Mouse (Mus musculus): ENCODE data around the gene A4gnt. TPM values are rescaled to one million over a fixed set of nuclear protein-coding genes. Genes with fewer than 3 reads are reported as not detected.

A4gnt gene
- total and polyA plus RNA-seq, 3 experiments: 0.04 TPM; not detected in 2

- peak within 1 kb of the TSS; percentile 84 for H3K9ac ChIP-seq (ENCODE audit: control insufficient read depth, low read depth, low read length, poor library complexity, severe bottlenecking)
- TF ChIP-seq TCF12 (IDR thresholded peaks at IDR 0.05; ENCODE audit: low read depth, low read length): no peak; the same call in 1 of the 2 replicates
- peak; percentile 84 for TF ChIP-seq HCFC1 (IDR thresholded peaks at IDR 0.05; ENCODE audit: low read depth, low read length)
- peak; percentile 2; the same call in 1 of the 2 replicates for TF ChIP-seq KAT2A (conservative IDR thresholded peaks at IDR 0.05; ENCODE audit: low read depth, low read length)
- peak; percentile 63; the same call in 1 of the 2 replicates for TF ChIP-seq E2F4 (IDR thresholded peaks at IDR 0.05; ENCODE audit: borderline replicate concordance, low read depth, low read length)
- TF ChIP-seq POLR2AphosphoS2 (IDR thresholded peaks at IDR 0.05; ENCODE audit: low read length): peak; percentile 92
- peak; percentile 85; the same call in 1 of the 2 replicates for TF ChIP-seq ZMIZ1 (IDR thresholded peaks at IDR 0.05; ENCODE audit: low read depth, low read length)
- 0 out of 2 replicates have a peak, but pooled peaks have one; percentile 23 for TF ChIP-seq CHD1 (IDR thresholded peaks at IDR 0.05; ENCODE audit: low read depth, low read length)
- peak; percentile 92 for TF ChIP-seq ELF1 (IDR thresholded peaks at IDR 0.05; ENCODE audit: low read depth, low read length)
- TF ChIP-seq GATA1 (IDR thresholded peaks at IDR 0.05; ENCODE audit: low read depth, low read length): no peak
- no peak; the same call in none of the 2 replicates for TF ChIP-seq MAX (IDR thresholded peaks at IDR 0.05; ENCODE audit: low read length)
- TF ChIP-seq SIN3A (IDR thresholded peaks at IDR 0.05; ENCODE audit: low read length): peak; percentile 75; the same call in 1 of the 2 replicates
- no peak for TF ChIP-seq MAFK (IDR thresholded peaks at IDR 0.05; ENCODE audit: borderline replicate concordance, low read depth, low read length)
- 0 out of 2 replicates have a peak, but pooled peaks have one; percentile 42 for TF ChIP-seq UBTF (IDR thresholded peaks at IDR 0.05; ENCODE audit: borderline replicate concordance, insufficient read depth, low read depth, low read length)
- peak; percentile 99 for TF ChIP-seq CHD2 (IDR thresholded peaks at IDR 0.05; ENCODE audit: low read length)
- peak; percentile 48; the same call in 1 of the 2 replicates for TF ChIP-seq MXI1 (IDR thresholded peaks at IDR 0.05; ENCODE audit: low read depth, low read length)
- TF ChIP-seq POLR2A (IDR thresholded peaks at IDR 0.05; ENCODE audit: control insufficient read depth in 1 of 2, insufficient read depth in 1 of 2, low read depth in 1 of 2, low read length in 2 of 2, poor library complexity in 1 of 2): peak; percentile 92 to 94
- TF ChIP-seq NELFE (IDR thresholded peaks at IDR 0.05; ENCODE audit: low read depth, low read length): peak; percentile 97
- TF ChIP-seq GABPA (IDR thresholded peaks at IDR 0.05; ENCODE audit: low read depth, low read length): no peak
- no peak for TF ChIP-seq CTCF (IDR thresholded peaks at IDR 0.05 in 2 of 3, conservative IDR thresholded peaks at IDR 0.05 in 1 of 3; ENCODE audit: control insufficient read depth in 1 of 3, insufficient read depth in 1 of 3, low read depth in 2 of 3, low read length in 3 of 3, poor library complexity in 1 of 3, severe bottlenecking in 1 of 3)
- TF ChIP-seq USF1 (IDR thresholded peaks at IDR 0.05; ENCODE audit: low read depth, low read length): no peak
- peak in 1 of 2 experiments; percentile 6; a peak in 1 of 4 replicates for TF ChIP-seq EP300 (IDR thresholded peaks at IDR 0.05; ENCODE audit: low read depth in 1 of 2, low read length in 2 of 2)
- TF ChIP-seq MYC (IDR thresholded peaks at IDR 0.05; ENCODE audit: low read depth, low read length): peak; percentile 38; the same call in 1 of the 2 replicates
- TF ChIP-seq TBP (IDR thresholded peaks at IDR 0.05; ENCODE audit: low read depth, low read length): peak; percentile 95
- DNase-seq (ENCODE audit: low read depth, low spot score): peak; percentile 94
- H3K4me3 ChIP-seq (ENCODE audit: control insufficient read depth in 1 of 2, insufficient read depth in 1 of 2, low read depth in 2 of 2, low read length in 2 of 2): peak within 1 kb of the TSS; percentile 73 to 97
- H3K27me3 ChIP-seq (ENCODE audit: control insufficient read depth in 1 of 2, insufficient read depth in 2 of 2, low read length in 2 of 2): no peaks in the 10 kb centered on the region
- H3K9me3 ChIP-seq (replicated peaks; ENCODE audit: insufficient read depth, low read length): no peaks in the 10 kb centered on the region
- peak within 1 kb of the TSS; percentile 61 for H3K27ac ChIP-seq (ENCODE audit: control insufficient read depth, low read depth, low read length)
- peaks cover 26% of the 10 kb centered on the region for H3K79me2 ChIP-seq (ENCODE audit: control insufficient read depth, insufficient read depth, low read length, poor library complexity)
- H3K36me3 ChIP-seq (ENCODE audit: control insufficient read depth in 1 of 2, insufficient read depth in 2 of 2, low read length in 2 of 2): peaks cover 4 to 27% of the 10 kb centered on the region in 2 experiments
- H3K4me1 ChIP-seq (ENCODE audit: control insufficient read depth in 1 of 2, insufficient read depth in 2 of 2, low read length in 2 of 2): peaks cover 7 to 19% of the 10 kb centered on the region in 2 experiments; a peak in 3 of 4 replicates
These were observed 36.4 kb upstream of the A4gnt start, which contains the start of gene Dbr1 for GRCm38 (mm10) chr9:99575677-99576480. Gene Dbr1 (plus strand): TSS chr9:99575799.

All from MEL (cell line).